Mouse (Mus musculus): Measurements from ENCODE around the gene Strc. TPM values are rescaled to one million over a fixed set of nuclear protein-coding genes. Genes with fewer than 3 reads are reported as not detected.
A peak's percentile ranks its signal among the peaks of the same experiment; 100 is the strongest.

The Strc gene
- polyA plus RNA-seq, 1 experiment from 2014 or later = not detected

DNA sequence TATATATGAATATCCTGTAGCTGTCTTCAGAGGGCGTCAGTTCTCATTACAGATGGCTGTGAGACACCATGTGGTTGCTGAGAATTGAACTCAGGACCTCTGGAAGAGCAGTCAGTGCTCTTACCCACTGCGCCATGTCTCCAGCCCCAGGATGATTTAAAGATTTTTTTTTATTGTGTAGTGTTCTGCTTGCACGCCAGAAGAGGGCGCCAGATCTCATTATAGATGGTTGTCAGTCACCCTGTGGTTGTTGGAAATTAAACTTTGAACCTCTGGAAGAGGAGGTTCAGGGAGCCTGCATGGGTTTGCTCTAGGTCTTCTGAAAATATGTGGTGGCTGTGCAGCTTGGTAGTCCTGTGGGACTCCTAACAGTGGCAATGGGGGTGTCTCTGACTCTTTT lies 21.2 kb upstream of the Strc start:
- no peaks in the 10 kb centered on the region for H3K36me3 ChIP-seq
- H3K9ac ChIP-seq = no peak overlapping the region
- H3K27ac ChIP-seq = no peak overlapping the region
- no peak for ATAC-seq (replicated peaks; ENCODE audit: insufficient number of reproducible peaks, insufficient read depth, low FRiP score, low read depth)
- H3K4me2 ChIP-seq = no peak overlapping the region
- no peaks in the 10 kb centered on the region for H3K27me3 ChIP-seq
- no peaks in the 10 kb centered on the region for H3K9me3 ChIP-seq (replicated peaks)
- 37% methylated on average over 4 of the region's 4 CpGs for whole genome bisulfite sequencing
- peaks cover 3% of the 10 kb centered on the region; the same call in 1 of the 2 replicates for H3K4me1 ChIP-seq (replicated peaks)
- no peak overlapping the region for H3K4me3 ChIP-seq

GRCm38 (mm10) chr2:121403296-121403695 lies 16.3 kb upstream of the Strc start:
- no peak for ATAC-seq (replicated peaks; ENCODE audit: insufficient number of reproducible peaks, insufficient read depth, low FRiP score, low read depth)
- no peaks in the 10 kb centered on the region for H3K9me3 ChIP-seq (replicated peaks)
- H3K4me1 ChIP-seq (replicated peaks) = no peaks in the 10 kb centered on the region
- no peak overlapping the region for H3K4me2 ChIP-seq
- H3K36me3 ChIP-seq = no peaks in the 10 kb centered on the region
- no peak overlapping the region for H3K9ac ChIP-seq
- no peak overlapping the region for H3K27ac ChIP-seq
- H3K27me3 ChIP-seq = no peaks in the 10 kb centered on the region
- no peak overlapping the region for H3K4me3 ChIP-seq

GRCm38 (mm10) chr2:121396624-121397023 lies 9.7 kb upstream of the Strc start:
- Histone ChIP-seq H3K4me3 (no peak overlapping the region), H3K27me3 (no peaks in the 10 kb centered on the region), H3K9me3 (replicated peaks) (no peaks in the 10 kb centered on the region), H3K27ac (no peak overlapping the region), H3K4me2 (no peak overlapping the region), H3K9ac (no peak overlapping the region), H3K4me1 (replicated peaks) (no peaks in the 10 kb centered on the region), H3K36me3 (no peaks in the 10 kb centered on the region)
- WGBS = 11% methylated on average over 8 of the region's 8 CpGs
- ATAC-seq (replicated peaks; ENCODE audit: insufficient number of reproducible peaks, insufficient read depth, low FRiP score, low read depth) = no peak

GRCm38 (mm10) chr2:121374766-121375165 lies 12.2 kb downstream of the Strc start:
- H3K4me1 ChIP-seq (replicated peaks) = no peaks in the 10 kb centered on the region
- ATAC-seq (replicated peaks; ENCODE audit: insufficient number of reproducible peaks, insufficient read depth, low FRiP score, low read depth) = no peak
- 50% methylated on average over 2 of the region's 2 CpGs for WGBS

DNA sequence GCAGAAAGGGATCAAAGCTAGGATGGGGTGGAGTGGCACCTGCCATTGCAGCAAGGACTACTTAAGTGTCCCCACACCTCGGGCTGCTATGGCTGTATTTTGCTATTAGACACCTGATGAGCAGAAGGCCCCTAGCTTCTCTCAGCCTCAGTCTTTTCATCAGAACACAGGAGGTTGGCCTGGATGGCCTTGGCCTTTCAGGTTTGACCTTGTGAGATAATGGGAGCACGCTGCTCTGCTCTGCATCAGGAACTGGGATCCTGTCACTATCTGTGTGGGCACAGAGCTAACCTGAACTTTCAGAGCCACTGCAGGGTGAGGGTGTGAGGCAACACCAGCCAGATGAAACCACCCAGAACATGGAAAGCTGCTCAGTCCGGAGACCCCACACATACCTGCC lies 14.7 kb downstream of the Strc start:
- 57% methylated on average over 3 of the region's 3 CpGs for WGBS

More at GRCm38 (mm10) chr2:121374766-121375165, 12.2 kb downstream of the Strc start:
- no peak overlapping the region for H3K4me3 ChIP-seq
- no peaks in the 10 kb centered on the region for H3K9me3 ChIP-seq (replicated peaks)
- H3K27ac ChIP-seq = no peak overlapping the region
- no peaks in the 10 kb centered on the region for H3K27me3 ChIP-seq
- no peaks in the 10 kb centered on the region for H3K36me3 ChIP-seq
- H3K9ac ChIP-seq = no peak overlapping the region
- H3K4me2 ChIP-seq = no peak overlapping the region

DNA sequence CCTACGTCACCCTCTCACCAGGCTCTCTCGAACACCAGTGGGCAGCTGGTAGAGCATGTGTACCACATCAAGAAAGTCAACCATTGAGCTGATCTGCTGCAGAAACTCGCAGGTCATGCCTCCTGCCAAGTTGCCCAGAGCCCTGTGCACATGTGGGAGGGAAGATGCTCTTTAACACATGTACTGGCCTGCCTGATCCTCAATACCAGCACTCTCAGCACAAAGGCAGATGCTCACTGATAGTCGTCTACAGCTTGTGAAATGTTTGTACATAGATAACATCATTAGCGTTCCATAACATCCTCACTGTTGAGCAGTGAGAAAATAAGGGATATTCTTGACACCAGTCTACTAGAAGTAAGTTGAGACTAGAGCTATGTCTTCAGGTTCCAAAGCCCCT lies 16.0 kb downstream of the Strc start:
- Histone ChIP-seq H3K9ac (no peak overlapping the region), H3K27me3 (no peaks in the 10 kb centered on the region), H3K9me3 (replicated peaks) (no peaks in the 10 kb centered on the region), H3K36me3 (no peaks in the 10 kb centered on the region), H3K27ac (no peak overlapping the region), H3K4me1 (replicated peaks) (no peaks in the 10 kb centered on the region), H3K4me3 (no peak overlapping the region), H3K4me2 (no peak overlapping the region)
- ATAC-seq (replicated peaks; ENCODE audit: insufficient number of reproducible peaks, insufficient read depth, low FRiP score, low read depth) = no peak
- 77% methylated on average over 5 of the region's 5 CpGs for WGBS

More for the DNA sequence above, 14.7 kb downstream of the Strc start:
- H3K4me1 ChIP-seq (replicated peaks) = no peaks in the 10 kb centered on the region
- H3K9ac ChIP-seq = no peak overlapping the region
- H3K27me3 ChIP-seq = no peaks in the 10 kb centered on the region
- no peaks in the 10 kb centered on the region for H3K9me3 ChIP-seq (replicated peaks)
- no peak overlapping the region for H3K4me2 ChIP-seq
- H3K4me3 ChIP-seq = no peak overlapping the region
- no peak for ATAC-seq (replicated peaks; ENCODE audit: insufficient number of reproducible peaks, insufficient read depth, low FRiP score, low read depth)
- no peaks in the 10 kb centered on the region for H3K36me3 ChIP-seq
- no peak overlapping the region for H3K27ac ChIP-seq

DNA sequence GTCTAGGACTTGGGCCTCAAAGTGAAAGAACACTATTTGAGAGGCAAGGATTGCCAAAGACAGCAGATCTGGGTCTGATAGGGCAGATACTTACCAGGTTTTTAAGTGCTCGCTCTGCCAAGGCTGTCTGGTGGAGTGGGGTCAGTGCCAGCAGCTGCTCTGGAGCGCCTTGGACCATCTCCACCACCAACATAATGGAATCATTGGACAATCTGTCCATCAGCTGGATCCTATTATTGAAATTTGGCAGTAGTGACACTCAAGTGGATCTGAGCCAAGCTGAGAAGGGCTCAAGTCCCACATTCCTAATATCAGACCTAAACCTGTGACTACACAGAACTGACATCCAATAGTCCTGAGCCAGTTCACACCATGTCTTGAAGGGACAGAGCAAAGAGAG lies 18.1 kb downstream of the Strc start:
- no peak for ATAC-seq (replicated peaks; ENCODE audit: insufficient number of reproducible peaks, insufficient read depth, low FRiP score, low read depth)
- no peaks in the 10 kb centered on the region for H3K27me3 ChIP-seq
- no peak overlapping the region for H3K4me3 ChIP-seq
- H3K9ac ChIP-seq = no peak overlapping the region
- no peak overlapping the region for H3K4me2 ChIP-seq
- H3K27ac ChIP-seq = no peak overlapping the region
- WGBS = 58% methylated on average over 2 of the region's 2 CpGs
- no peaks in the 10 kb centered on the region for H3K36me3 ChIP-seq
- H3K9me3 ChIP-seq (replicated peaks) = no peaks in the 10 kb centered on the region
- H3K4me1 ChIP-seq (replicated peaks) = no peaks in the 10 kb centered on the region

- no peak for ATAC-seq (replicated peaks; ENCODE audit: insufficient number of reproducible peaks, insufficient read depth, low FRiP score, low read depth)
- Histone ChIP-seq H3K27me3 (peaks cover 26% of the 10 kb centered on the region), H3K9ac (no peak overlapping the region), H3K4me2 (no peak overlapping the region), H3K4me3 (no peak overlapping the region), H3K36me3 (no peaks in the 10 kb centered on the region), H3K27ac (no peak overlapping the region), H3K9me3 (replicated peaks) (no peaks in the 10 kb centered on the region), H3K4me1 (replicated peaks) (peaks cover under 1% of the 10 kb centered on the region; the same call in 1 of the 2 replicates)
- 73% methylated on average over 3 of the region's 3 CpGs for WGBS
Measured at GRCm38 (mm10) chr2:121363656-121364055, 23.3 kb downstream of the Strc start.

DNA sequence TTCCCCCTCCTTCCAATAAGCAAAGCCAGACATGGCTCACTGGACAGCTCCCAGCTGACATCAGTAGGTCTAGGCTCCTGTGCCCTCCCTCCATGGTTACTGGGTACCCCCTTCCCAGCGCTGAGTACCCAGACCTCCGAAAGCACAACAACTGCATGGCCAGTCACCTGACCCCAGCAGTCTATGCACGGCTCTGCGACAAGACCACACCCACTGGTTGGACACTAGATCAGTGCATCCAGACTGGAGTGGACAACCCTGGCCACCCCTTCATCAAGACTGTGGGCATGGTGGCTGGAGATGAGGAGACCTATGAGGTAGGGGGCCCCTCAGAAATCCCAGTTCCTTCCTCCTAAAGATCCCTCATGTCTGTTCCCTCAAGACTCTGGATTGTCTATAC lies 27.5 kb downstream of the Strc start:
- no peaks in the 10 kb centered on the region for H3K36me3 ChIP-seq
- H3K4me3 ChIP-seq = no peak overlapping the region
- no peak overlapping the region for H3K27ac ChIP-seq
- H3K4me1 ChIP-seq (replicated peaks) = peaks cover 9% of the 10 kb centered on the region
- ATAC-seq (replicated peaks; ENCODE audit: insufficient number of reproducible peaks, insufficient read depth, low FRiP score, low read depth) = no peak
- no peak overlapping the region for H3K9ac ChIP-seq
- H3K9me3 ChIP-seq (replicated peaks) = no peaks in the 10 kb centered on the region
- WGBS = 47% methylated on average over 4 of the region's 4 CpGs
- peaks cover 50% of the 10 kb centered on the region for H3K27me3 ChIP-seq
- no peak overlapping the region for H3K4me2 ChIP-seq

- WGBS = 2% methylated on average over 16 of the region's 16 CpGs
- Histone ChIP-seq H3K9ac (no peak overlapping the region), H3K4me2 (peak overlapping the region; percentile 24), H3K4me1 (replicated peaks) (peaks cover 15% of the 10 kb centered on the region), H3K9me3 (replicated peaks) (no peaks in the 10 kb centered on the region), H3K27ac (no peak overlapping the region), H3K4me3 (peak overlapping the region; percentile 14; the same call in 1 of the 2 replicates), H3K36me3 (no peaks in the 10 kb centered on the region), H3K27me3 (peaks cover 50% of the 10 kb centered on the region)
- no peak for ATAC-seq (replicated peaks; ENCODE audit: insufficient number of reproducible peaks, insufficient read depth, low FRiP score, low read depth)
Measured at GRCm38 (mm10) chr2:121358381-121358780, 28.6 kb downstream of the Strc start.

GRCm38 (mm10) chr2:121357961-121358360 lies 29.0 kb downstream of the Strc start:
- no peaks in the 10 kb centered on the region for H3K36me3 ChIP-seq
- 0 out of 2 replicates have a peak overlapping the region, but pooled peaks have one; percentile 14 for H3K4me3 ChIP-seq
- peaks cover 18% of the 10 kb centered on the region for H3K4me1 ChIP-seq (replicated peaks)
- H3K9ac ChIP-seq = no peak overlapping the region
- ATAC-seq (replicated peaks; ENCODE audit: insufficient number of reproducible peaks, insufficient read depth, low FRiP score, low read depth) = no peak
- no peak overlapping the region; the same call in 1 of the 2 replicates for H3K4me2 ChIP-seq
- H3K27me3 ChIP-seq = peaks cover 50% of the 10 kb centered on the region
- H3K27ac ChIP-seq = no peak overlapping the region
- no peaks in the 10 kb centered on the region for H3K9me3 ChIP-seq (replicated peaks)
- 0% methylated on average over 4 of the region's 4 CpGs for WGBS

DNA sequence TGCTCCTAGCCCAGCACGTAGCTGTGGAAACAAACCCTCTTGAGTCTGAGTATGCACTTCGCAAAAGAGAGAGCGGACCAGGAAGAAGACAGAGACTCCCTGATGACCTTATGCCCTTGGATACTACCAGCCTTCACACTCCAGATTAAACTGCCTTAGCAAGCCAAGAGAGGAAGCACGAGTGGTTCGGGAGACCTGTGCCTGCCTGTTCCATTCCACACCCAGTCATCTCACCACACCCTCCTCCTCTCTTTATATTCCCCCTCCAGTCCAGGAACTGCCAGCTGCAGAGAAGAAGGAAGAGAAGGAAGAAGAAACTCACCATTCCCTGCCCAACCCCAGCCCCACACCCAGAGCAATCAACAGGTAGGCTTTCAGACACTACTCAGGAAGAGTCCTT lies 29.5 kb downstream of the Strc start, which contains the start of gene Ckmt1:
Gene Ckmt1, plus strand, starts transcription at position 221 of the 400 bp plus-strand sequence.
- H3K36me3 ChIP-seq = no peaks in the 10 kb centered on the region
- WGBS = 52% methylated on average over 5 of the region's 5 CpGs
- no peak within 1 kb of the TSS for H3K9ac ChIP-seq
- no peaks in the 10 kb centered on the region for H3K9me3 ChIP-seq (replicated peaks)
- peaks cover 47% of the 10 kb centered on the region for H3K27me3 ChIP-seq
- no peak within 1 kb of the TSS for H3K27ac ChIP-seq
- H3K4me3 ChIP-seq = peak within 1 kb of the TSS; percentile 14; the same call in 1 of the 2 replicates
- H3K4me1 ChIP-seq (replicated peaks) = peaks cover 18% of the 10 kb centered on the region
- no peak for ATAC-seq (replicated peaks; ENCODE audit: insufficient number of reproducible peaks, insufficient read depth, low FRiP score, low read depth)
- peak within 1 kb of the TSS; percentile 24 for H3K4me2 ChIP-seq
